Mouse (Mus musculus) hindbrain, embryonic 16.5 days (tissue): ENCODE results near the gene Dst. TPM values are rescaled to one million over a fixed set of nuclear protein-coding genes. Genes with fewer than 3 reads are reported as not detected.

Source experiments
- ATAC-seq: fragments of 200-750 bp; cut with Nextera tagmentation; 2 replicates; pipeline ENCODE4 v1.8.0; 2017; ENCODE audit warnings: moderate TSS enrichment, moderate library complexity
- H3K27ac ChIP-seq: fragments of 300-500 bp; sonication (generic); 2 replicates; pipeline ENCODE4 v1.5.1; 2014; ENCODE audit warnings: low read depth, mild to moderate bottlenecking, control low read depth, low read length, moderate library complexity
- H3K27me3 ChIP-seq: fragments of 300-500 bp; sonication (generic); replicated peaks from 2 replicates; pipeline ENCODE4 v1.6.1; 2014; ENCODE audit warnings: low read length; ENCODE audit not compliant: control insufficient read depth, insufficient read depth
- H3K36me3 ChIP-seq: fragments of 300-500 bp; sonication (generic); 2 replicates; pipeline ENCODE4 v1.6.1; 2014; ENCODE audit warnings: mild to moderate bottlenecking, low read length, moderate library complexity, mixed read lengths; ENCODE audit not compliant: control insufficient read depth, insufficient read depth
- H3K4me1 ChIP-seq: fragments of 300-500 bp; sonication (generic); 2 replicates; pipeline ENCODE4 v1.6.1; 2014; ENCODE audit warnings: low read depth, low read length; ENCODE audit not compliant: control insufficient read depth, insufficient read depth
- H3K4me2 ChIP-seq: fragments of 300-500 bp; sonication (generic); 2 replicates; pipeline ENCODE4 v1.6.1; 2014; ENCODE audit warnings: mild to moderate bottlenecking, low read length, control low read depth, moderate library complexity
- H3K4me3 ChIP-seq: fragments of 300-500 bp; sonication (generic); 2 replicates; pipeline ENCODE4 v1.5.1; 2014; ENCODE audit warnings: mild to moderate bottlenecking, low read length, control low read depth, moderate library complexity
- H3K9ac ChIP-seq: fragments of 300-500 bp; sonication (generic); 2 replicates; pipeline ENCODE4 v1.6.1; 2014; ENCODE audit warnings: low read depth, mild to moderate bottlenecking, control low read depth, low read length, moderate library complexity
- H3K9me3 ChIP-seq: fragments of 300-500 bp; sonication (generic); 2 replicates; pipeline ENCODE4 v1.6.1; 2014; ENCODE audit warnings: mild to moderate bottlenecking, low read length, moderate library complexity; ENCODE audit not compliant: control insufficient read depth
- WGBS: fragments of 180-500 bp; shearing (Covaris S2); extraction: QIAGEN DNeasy Blood & Tissue Kit; methylation state at CpG from one replicate; pipeline ENCODE4 v1.1.7; 2014; 5-methylcytosine and 5-hydroxymethylcytosine counted together
- polyA plus RNA-seq: library from polyadenylated mRNA; unstranded; fragments of >200 nt; fragmentation: Nextera tagmentation; extraction: Ambion mirVana; gene quantifications from 2 replicates; pipeline ENCODE4 v1.2.1, GENCODE M21; 2015

Dst gene
- polyA plus RNA-seq, 1 experiment from 2014 or later, result 38.3 TPM

- WGBS, result 80% methylated on average over 3 of the region's 3 CpGs
- ATAC-seq, result no peak
- no peak overlapping the region for H3K9ac ChIP-seq
- H3K27me3 ChIP-seq, result no peaks in the 10 kb centered on the region
- H3K4me3 ChIP-seq, result no peak overlapping the region
- H3K27ac ChIP-seq, result no peak overlapping the region
- H3K4me2 ChIP-seq, result no peak overlapping the region
- no peaks in the 10 kb centered on the region for H3K36me3 ChIP-seq
- H3K4me1 ChIP-seq, result no peaks in the 10 kb centered on the region
- no peaks in the 10 kb centered on the region for H3K9me3 ChIP-seq
Measured at GRCm38 (mm10) chr1:34033958-34034357, 125.9 kb downstream of the Dst start.

- 90% methylated on average over 12 of the region's 12 CpGs for WGBS
- Histone ChIP-seq H3K27me3 (no peaks in the 10 kb centered on the region), H3K9ac (no peak overlapping the region), H3K4me1 (no peaks in the 10 kb centered on the region; the same call in 1 of the 2 replicates), H3K36me3 (no peaks in the 10 kb centered on the region), H3K4me2 (no peak overlapping the region), H3K4me3 (no peak overlapping the region), H3K9me3 (no peaks in the 10 kb centered on the region), H3K27ac (no peak overlapping the region)
- ATAC-seq, result no peak
Measured at GRCm38 (mm10) chr1:34036111-34036510, 128.1 kb downstream of the Dst start.

- Histone ChIP-seq H3K36me3 (no peaks in the 10 kb centered on the region), H3K4me2 (no peak overlapping the region), H3K27me3 (no peaks in the 10 kb centered on the region), H3K4me3 (no peak overlapping the region), H3K9me3 (no peaks in the 10 kb centered on the region), H3K9ac (no peak overlapping the region), H3K27ac (no peak overlapping the region), H3K4me1 (no peaks in the 10 kb centered on the region; the same call in none of the 2 replicates)
- 95% methylated on average over 7 of the region's 7 CpGs for WGBS
- ATAC-seq, result no peak; the same call in 1 of the 2 replicates
Measured at GRCm38 (mm10) chr1:34038571-34038970, 130.5 kb downstream of the Dst start.

- Histone ChIP-seq H3K9me3 (no peaks in the 10 kb centered on the region), H3K9ac (no peak overlapping the region), H3K27ac (no peak overlapping the region), H3K36me3 (no peaks in the 10 kb centered on the region), H3K4me1 (no peaks in the 10 kb centered on the region; the same call in none of the 2 replicates), H3K4me2 (no peak overlapping the region), H3K4me3 (no peak overlapping the region), H3K27me3 (no peaks in the 10 kb centered on the region)
- ATAC-seq, result no peak
- 83% methylated on average over 3 of the region's 3 CpGs for WGBS
Measured at GRCm38 (mm10) chr1:34040049-34040448, 132.0 kb downstream of the Dst start.

- no peak for ATAC-seq
- H3K4me2 ChIP-seq, result no peak overlapping the region
- no peak overlapping the region for H3K27ac ChIP-seq
- H3K9ac ChIP-seq, result no peak overlapping the region
- H3K36me3 ChIP-seq, result no peaks in the 10 kb centered on the region
- no peaks in the 10 kb centered on the region for H3K27me3 ChIP-seq
- no peaks in the 10 kb centered on the region for H3K9me3 ChIP-seq
- 51% methylated on average over 8 of the region's 8 CpGs for WGBS
- H3K4me3 ChIP-seq, result no peak overlapping the region
- no peaks in the 10 kb centered on the region; the same call in none of the 2 replicates for H3K4me1 ChIP-seq
Measured at GRCm38 (mm10) chr1:34040901-34041721, 133.1 kb downstream of the Dst start.

- 42% methylated on average over 3 of the region's 3 CpGs for WGBS
- H3K9me3 ChIP-seq, result no peaks in the 10 kb centered on the region
- no peak overlapping the region for H3K4me3 ChIP-seq
- no peak for ATAC-seq
- no peaks in the 10 kb centered on the region for H3K27me3 ChIP-seq
- H3K9ac ChIP-seq, result no peak overlapping the region
- H3K27ac ChIP-seq, result no peak overlapping the region
- H3K4me1 ChIP-seq, result peaks cover under 1% of the 10 kb centered on the region
- H3K4me2 ChIP-seq, result no peak overlapping the region
- H3K36me3 ChIP-seq, result no peaks in the 10 kb centered on the region
Measured at GRCm38 (mm10) chr1:34042299-34042698, 134.3 kb downstream of the Dst start.

GRCm38 (mm10) chr1:34043327-34043726 lies 135.3 kb downstream of the Dst start:
- no peak overlapping the region for H3K27ac ChIP-seq
- no peak overlapping the region for H3K9ac ChIP-seq
- ATAC-seq, result no peak
- peaks cover 2% of the 10 kb centered on the region for H3K4me1 ChIP-seq
- H3K9me3 ChIP-seq, result no peaks in the 10 kb centered on the region
- no peak overlapping the region for H3K4me2 ChIP-seq
- WGBS, result 86% methylated on average over 8 of the region's 8 CpGs
- H3K27me3 ChIP-seq, result no peaks in the 10 kb centered on the region
- no peaks in the 10 kb centered on the region for H3K36me3 ChIP-seq
- H3K4me3 ChIP-seq, result no peak overlapping the region

- Histone ChIP-seq H3K4me3 (no peak overlapping the region), H3K4me1 (peaks cover 2% of the 10 kb centered on the region), H3K4me2 (no peak overlapping the region), H3K9ac (no peak overlapping the region), H3K9me3 (no peaks in the 10 kb centered on the region), H3K36me3 (no peaks in the 10 kb centered on the region), H3K27ac (no peak overlapping the region), H3K27me3 (no peaks in the 10 kb centered on the region)
- WGBS, result 95% methylated on average over 7 of the region's 7 CpGs
- no peak for ATAC-seq
Measured at GRCm38 (mm10) chr1:34043836-34044550, 136.0 kb downstream of the Dst start.

GRCm38 (mm10) chr1:34044675-34045074 lies 136.7 kb downstream of the Dst start:
- Histone ChIP-seq H3K4me1 (peaks cover 2% of the 10 kb centered on the region), H3K36me3 (no peaks in the 10 kb centered on the region), H3K4me3 (no peak overlapping the region), H3K9ac (no peak overlapping the region), H3K9me3 (no peaks in the 10 kb centered on the region), H3K4me2 (no peak overlapping the region), H3K27me3 (no peaks in the 10 kb centered on the region), H3K27ac (no peak overlapping the region)
- 68% methylated on average over 3 of the region's 3 CpGs for WGBS
- no peak for ATAC-seq
